Mouse (Mus musculus) bone marrow macrophage, adult 2 months (primary cell): ENCODE data around the gene Otud4.

Experiments
- CTCF ChIP-seq: IDR thresholded peaks from 2 replicates; pipeline ENCODE4 v1.5.1; 2012; ENCODE audit warnings: low read depth, mild to moderate bottlenecking, low read length, moderate library complexity
- POLR2A ChIP-seq: IDR thresholded peaks from 2 replicates; pipeline ENCODE4 v1.6.1; 2012; ENCODE audit warnings: mild to moderate bottlenecking, low read depth, low read length, borderline replicate concordance

DNA sequence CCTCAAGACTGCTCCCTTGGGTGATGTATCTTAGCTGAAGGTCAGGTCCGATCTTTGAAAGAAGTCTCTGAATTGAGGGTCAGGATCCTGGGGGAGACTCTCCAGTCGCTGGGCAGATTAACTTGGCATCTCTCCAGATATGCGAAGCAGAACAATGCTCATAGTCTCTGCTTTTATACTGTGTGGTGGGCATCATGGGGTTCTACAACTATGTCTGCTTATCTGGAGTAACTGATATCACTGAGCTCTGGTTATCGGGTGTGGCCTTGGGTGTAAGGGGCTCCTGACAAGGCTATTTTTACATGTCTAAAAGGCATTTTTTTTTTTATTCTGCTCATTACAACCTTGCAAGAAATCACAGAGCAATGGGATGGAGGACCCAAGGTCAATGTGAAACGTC, 13.2 kb upstream of the Otud4 start:
- TF ChIP-seq CTCF (no peak), POLR2A (no peak)
